Mouse (Mus musculus) testis, adult 2 months (tissue): Measurements from ENCODE around the gene Klhl5.

Experiments
- CTCF ChIP-seq: fragments of 200-500 bp; IDR thresholded peaks from 2 replicates; pipeline ENCODE4 v1.5.1; 2012; ENCODE audit warnings: low read depth, mild to moderate bottlenecking, inconsistent platforms, low read length, moderate library complexity; ENCODE audit not compliant: control insufficient read depth, insufficient read depth, insufficient replicate concordance
- POLR2A ChIP-seq: fragments of 200-500 bp; IDR thresholded peaks from 2 replicates; pipeline ENCODE4 v1.6.1; 2012; ENCODE audit warnings: low read depth, mild to moderate bottlenecking, inconsistent platforms, low read length, moderate library complexity; ENCODE audit not compliant: control insufficient read depth

DNA sequence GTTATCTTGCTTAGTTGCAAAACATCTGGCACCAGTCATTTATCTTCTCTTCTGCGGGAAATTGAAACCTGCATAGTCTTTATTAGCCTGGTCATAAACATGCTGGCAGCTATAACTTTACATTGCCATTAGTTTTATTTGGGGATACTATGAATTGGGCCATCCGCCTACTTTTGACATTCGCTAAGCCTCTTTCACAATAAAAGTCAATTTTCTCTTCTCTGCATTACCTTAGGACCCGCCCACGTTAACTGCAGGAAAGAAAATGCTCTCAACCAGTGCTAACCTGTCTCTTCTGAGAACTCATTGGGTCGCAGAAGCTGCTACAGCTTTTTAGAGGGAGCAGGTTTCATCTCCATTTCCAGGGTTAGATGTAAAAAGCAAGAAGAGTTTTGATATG, 39.2 kb upstream of the Klhl5 start:
- TF ChIP-seq CTCF (no peak), POLR2A (no peak)
